Comparison of ENCODE assay signal across 18 mouse cellular contexts in the genomic region with DNA sequence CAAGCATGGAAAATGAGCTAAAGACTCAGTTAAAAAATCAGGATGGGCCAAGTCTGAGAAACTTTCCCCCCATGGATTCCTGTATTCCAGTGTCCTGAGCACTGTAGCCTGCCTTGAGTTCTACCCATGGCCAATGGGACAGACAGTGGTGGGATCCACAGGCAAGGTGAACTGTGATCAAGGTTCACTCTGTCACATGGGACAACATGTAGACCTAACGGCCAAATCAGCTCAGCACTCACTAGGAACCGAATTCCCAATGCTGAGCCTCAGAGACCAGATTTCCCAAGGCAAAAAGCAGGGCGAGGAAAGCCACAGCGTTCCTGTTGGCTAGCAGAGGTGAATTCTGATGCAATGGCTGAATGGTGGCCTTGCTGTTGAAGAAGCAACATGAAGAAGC.
DNase-seq lines count a peak whose midpoint lies in the region; ATAC-seq and TF ChIP-seq lines count a peak whose summit lies in the region.
"Had no signal": no experiment of that assay in that cellular context is flagged by ENCODE, and none has a peak within 500 bp of the region (broad histone marks: within the 10 kb centered on the region; RNA-seq: fewer than 3 reads in every experiment).

No protein-coding gene starts in this region.

- TF ChIP-seq POLR2A in heart, adult 2 months (IDR thresholded peaks at IDR 0.05; ENCODE audit: insufficient read depth, low read depth, low read length), result no peak

- TF ChIP-seq CTCF in heart, adult 2 months (IDR thresholded peaks at IDR 0.05), result no peak
- no peak for TF ChIP-seq CTCF in liver, postnatal 0 days (IDR thresholded peaks at IDR 0.05; ENCODE audit: low read depth)

- H3K36me3 ChIP-seq in heart, adult 2 months (ENCODE audit: control insufficient read depth, insufficient read depth, low read length), result peaks cover 6% of the 10 kb centered on the region
- H3K36me3 ChIP-seq in heart, embryonic 10.5 days, result 0 out of 2 replicates have a peak, but pooled peaks cover 10% of the 10 kb centered on the region
- H3K36me3 ChIP-seq in liver, embryonic 15.5 days (replicated peaks), result peaks cover 10% of the 10 kb centered on the region
- no peaks in the 10 kb centered on the region; the same call in 1 of the 2 replicates for H3K36me3 ChIP-seq in liver, embryonic 11.5 days (ENCODE audit: control insufficient read depth, insufficient read depth, low read length)
- H3K36me3 ChIP-seq in liver, postnatal 0 days (replicated peaks; ENCODE audit: insufficient read depth, low read length), result peaks cover 40% of the 10 kb centered on the region

- peaks cover 8% of the 10 kb centered on the region for H3K4me1 ChIP-seq in heart, adult 2 months (ENCODE audit: control insufficient read depth, insufficient read depth, low read length)
- no peaks in the 10 kb centered on the region for H3K4me1 ChIP-seq in heart, embryonic 10.5 days
- H3K4me1 ChIP-seq in liver, embryonic 15.5 days (replicated peaks), result peaks cover 5% of the 10 kb centered on the region; the same call in 1 of the 2 replicates
- no peaks in the 10 kb centered on the region for H3K4me1 ChIP-seq in liver, embryonic 11.5 days (replicated peaks; ENCODE audit: control insufficient read depth, insufficient read depth, low read length)
- peaks cover 8% of the 10 kb centered on the region for H3K4me1 ChIP-seq in liver, postnatal 0 days (ENCODE audit: insufficient read depth)
- H3K4me1 ChIP-seq: embryonic facial prominence, embryonic 12.5 days; forebrain, embryonic 15.5 days; hindbrain, embryonic 13.5 days had no signal

- H3K27ac ChIP-seq in heart, adult 2 months, result peak overlapping the region; percentile 40
- no peak overlapping the region for H3K27ac ChIP-seq in heart, embryonic 10.5 days
- H3K27ac ChIP-seq in liver, embryonic 15.5 days (replicated peaks), result no peak overlapping the region
- H3K27ac ChIP-seq in liver, embryonic 11.5 days (ENCODE audit: low read depth, low read length), result no peak overlapping the region
- peak overlapping the region; percentile 75 for H3K27ac ChIP-seq in liver, postnatal 0 days (ENCODE audit: low read depth)
- H3K27ac ChIP-seq: embryonic facial prominence, embryonic 12.5 days; forebrain, embryonic 15.5 days; hindbrain, embryonic 13.5 days; hindbrain, postnatal 0 days had no signal

- DNase-seq in adrenal gland, postnatal 10 days, result peak; percentile 49
- DNase-seq in adrenal gland, postnatal 4 days (ENCODE audit: low spot score in 2 of 2), result no peak
- no peak for DNase-seq in heart, adult 2 months
- no peak for DNase-seq in heart, embryonic 10.5 days (ENCODE audit: low spot score)
- DNase-seq in liver, embryonic 11.5 days (ENCODE audit: low spot score), result no peak
- no peak for DNase-seq in liver, postnatal 0 days
- DNase-seq: B cell, adult 2 months; cerebellum, adult 11-12 months; cerebellum, adult 9-10 months; cerebellum, postnatal 25 days; gastrocnemius, postnatal 10 days had no signal

- intact Hi-C loops in heart, adult 2 months (cut with DNase I), result no loop called here

- peak; percentile 51; the same call in 1 of the 2 replicates for ATAC-seq in liver, embryonic 15.5 days (ENCODE audit: insufficient read depth)
- ATAC-seq in liver, embryonic 11.5 days (replicated peaks; ENCODE audit: low FRiP score), result no peak
- peak; percentile 84 for ATAC-seq in liver, postnatal 0 days
- ATAC-seq: CD4-positive, CD25-positive, alpha-beta regulatory T cell, adult 4 months; forebrain, embryonic 15.5 days; hindbrain, postnatal 0 days had no signal

- no peak overlapping the region for H3K4me2 ChIP-seq in liver, embryonic 15.5 days
- H3K4me2 ChIP-seq in liver, embryonic 11.5 days, result no peak overlapping the region
- H3K4me2 ChIP-seq in liver, postnatal 0 days (ENCODE audit: low read depth, low read length), result no peak overlapping the region
- H3K4me2 ChIP-seq: embryonic facial prominence, embryonic 12.5 days; forebrain, embryonic 15.5 days; hindbrain, embryonic 13.5 days had no signal

- no peak for TF ChIP-seq EP300 in heart, adult 2 months (IDR thresholded peaks at IDR 0.05; ENCODE audit: insufficient read depth, low read depth, low read length)
- no peak for TF ChIP-seq EP300 in liver, postnatal 0 days (IDR thresholded peaks at IDR 0.05; ENCODE audit: low read depth)

- no peaks in the 10 kb centered on the region for H3K9me3 ChIP-seq in heart, embryonic 10.5 days
- no peaks in the 10 kb centered on the region for H3K9me3 ChIP-seq in liver, embryonic 15.5 days (replicated peaks)
- H3K9me3 ChIP-seq in liver, embryonic 11.5 days (ENCODE audit: control insufficient read depth, low read length), result no peaks in the 10 kb centered on the region
- H3K9me3 ChIP-seq in liver, postnatal 0 days (ENCODE audit: low read length), result no peaks in the 10 kb centered on the region
- H3K9me3 ChIP-seq: embryonic facial prominence, embryonic 12.5 days; forebrain, embryonic 15.5 days; G1E; hindbrain, embryonic 13.5 days had no signal

- H3K27me3 ChIP-seq in heart, adult 2 months (ENCODE audit: control insufficient read depth, insufficient read depth, low read length), result no peaks in the 10 kb centered on the region
- H3K27me3 ChIP-seq in heart, embryonic 10.5 days (ENCODE audit: insufficient read depth, poor library complexity, severe bottlenecking), result no peaks in the 10 kb centered on the region
- H3K27me3 ChIP-seq in liver, embryonic 15.5 days, result no peaks in the 10 kb centered on the region
- no peaks in the 10 kb centered on the region for H3K27me3 ChIP-seq in liver, embryonic 11.5 days (replicated peaks; ENCODE audit: control insufficient read depth, insufficient read depth, low read length)
- no peaks in the 10 kb centered on the region for H3K27me3 ChIP-seq in liver, postnatal 0 days (ENCODE audit: insufficient read depth, low read length)
- H3K27me3 ChIP-seq: embryonic facial prominence, embryonic 12.5 days; forebrain, embryonic 15.5 days; hindbrain, embryonic 13.5 days had no signal

- WGBS in heart, adult 2 months, result 76% methylated on average over 4 of the region's 4 CpGs
- 80% methylated on average over 4 of the region's 4 CpGs for WGBS in heart, embryonic 10.5 days
- WGBS in liver, embryonic 15.5 days (ENCODE audit: insufficient replicate concordance), result 54% methylated on average over 4 of the region's 4 CpGs
- WGBS in liver, embryonic 11.5 days, result 78% methylated on average over 4 of the region's 4 CpGs
- WGBS in liver, postnatal 0 days (ENCODE audit: insufficient replicate concordance), result 59% methylated on average over 4 of the region's 4 CpGs

- no peak overlapping the region for H3K4me3 ChIP-seq in heart, adult 2 months
- no peak overlapping the region for H3K4me3 ChIP-seq in heart, embryonic 10.5 days
- H3K4me3 ChIP-seq in liver, embryonic 15.5 days (replicated peaks), result no peak overlapping the region
- H3K4me3 ChIP-seq in liver, embryonic 11.5 days (ENCODE audit: low read depth, low read length), result no peak overlapping the region
- no peak overlapping the region for H3K4me3 ChIP-seq in liver, postnatal 0 days (ENCODE audit: low read depth, low read length)
- H3K4me3 ChIP-seq: embryonic facial prominence, embryonic 12.5 days; forebrain, embryonic 15.5 days; hindbrain, embryonic 13.5 days had no signal

- no peaks in the 10 kb centered on the region for H3K79me2 ChIP-seq in heart, adult 2 months (replicated peaks; ENCODE audit: control insufficient read depth, insufficient read depth, low read length)

- no peak overlapping the region for H3K9ac ChIP-seq in heart, adult 2 months (ENCODE audit: low read depth, low read length)
- no peak overlapping the region for H3K9ac ChIP-seq in liver, embryonic 15.5 days
- H3K9ac ChIP-seq in liver, embryonic 11.5 days (ENCODE audit: low read depth, low read length), result no peak overlapping the region
- H3K9ac ChIP-seq in liver, postnatal 0 days (replicated peaks), result no peak overlapping the region
- H3K9ac ChIP-seq: embryonic facial prominence, embryonic 12.5 days; forebrain, embryonic 15.5 days; hindbrain, embryonic 13.5 days had no signal

Comparison
In these comparisons a context has a peak if more than half of its experiments do, and no peak if none do; other contexts are left out.
1. H3K27ac ChIP-seq: peak in heart, adult 2 months (single experiment) and liver, postnatal 0 days (single experiment); none in heart, embryonic 10.5 days (single experiment), liver, embryonic 15.5 days (single experiment) and liver, embryonic 11.5 days (single experiment).